Mouse (Mus musculus) heart, postnatal 36 days (tissue): ENCODE measurements around the gene Atp6v1a. TPM values are rescaled to one million over a fixed set of nuclear protein-coding genes. Genes with fewer than 3 reads are reported as not detected.
A peak's percentile ranks its signal among the peaks of the same experiment; 100 is the strongest.

ENCODE experiments used
- DNase-seq, 2 experiments: peaks; one replicate each; pipeline ENCODE4 v3.0.0; 2021 to 2022
- intact Hi-C: fragments of 180-260 bp; cut with DNase I; formaldehyde crosslinking; loops from one replicate; pipeline ENCODE4 v1.15.1; 2025
- total RNA-seq, 2 experiments: library from RNA; stranded (reverse); gene quantifications; 2 replicates each; pipeline ENCODE4 v1.2.3; 2021

The Atp6v1a gene
- total RNA-seq, 2 experiments from 2014 or later = 27.5 to 27.6 TPM

- intact Hi-C loops = no loop called here
- DNase-seq = peak; percentile 83 to 90
Observed at GRCm38 (mm10) chr16:44138979-44139535, 448 bp downstream of the Atp6v1a start.

- intact Hi-C loops = no loop called here
Observed at GRCm38 (mm10) chr16:44138377-44138978, 1.0 kb downstream of the Atp6v1a start.

GRCm38 (mm10) chr16:44136511-44137021 lies 2.9 kb downstream of the Atp6v1a start:
- intact Hi-C loops = no loop called here
- no peak for DNase-seq

More at GRCm38 (mm10) chr16:44138377-44138978, 1.0 kb downstream of the Atp6v1a start:
- peak in 1 of 2 experiments; percentile 19 for DNase-seq

GRCm38 (mm10) chr16:44133187-44133586 lies 6.3 kb downstream of the Atp6v1a start:
- intact Hi-C loops = no loop called here

GRCm38 (mm10) chr16:44132300-44132699 lies 7.2 kb downstream of the Atp6v1a start:
- no peak for DNase-seq
- intact Hi-C loops = no loop called here

More at GRCm38 (mm10) chr16:44133187-44133586, 6.3 kb downstream of the Atp6v1a start:
- no peak for DNase-seq

GRCm38 (mm10) chr16:44126437-44126836 lies 13.1 kb downstream of the Atp6v1a start:
- intact Hi-C loops = no loop called here
- no peak for DNase-seq

- DNase-seq = no peak
- intact Hi-C loops = no loop called here
Observed at GRCm38 (mm10) chr16:44125436-44125835, 14.1 kb downstream of the Atp6v1a start.

- DNase-seq = no peak
- intact Hi-C loops = no loop called here
Observed at GRCm38 (mm10) chr16:44124713-44125112, 14.8 kb downstream of the Atp6v1a start.

GRCm38 (mm10) chr16:44123786-44124185 lies 15.7 kb downstream of the Atp6v1a start:
- DNase-seq = no peak
- intact Hi-C loops = no loop called here

- no peak for DNase-seq
- intact Hi-C loops = no loop called here
Observed at GRCm38 (mm10) chr16:44122982-44123725, 16.4 kb downstream of the Atp6v1a start.

GRCm38 (mm10) chr16:44122574-44122973 lies 16.9 kb downstream of the Atp6v1a start:
- intact Hi-C loops = no loop called here
- DNase-seq = no peak

- intact Hi-C loops = no loop called here
- DNase-seq = no peak
Observed at GRCm38 (mm10) chr16:44122122-44122521, 17.4 kb downstream of the Atp6v1a start.

GRCm38 (mm10) chr16:44119753-44120501 lies 19.6 kb downstream of the Atp6v1a start:
- intact Hi-C loops = no loop called here
- no peak for DNase-seq

GRCm38 (mm10) chr16:44109002-44109401 lies 30.5 kb downstream of the Atp6v1a start:
- intact Hi-C loops = no loop called here
- no peak for DNase-seq

GRCm38 (mm10) chr16:44105211-44105610 lies 34.3 kb downstream of the Atp6v1a start:
- intact Hi-C loops = no loop called here
- DNase-seq = no peak

GRCm38 (mm10) chr16:44103806-44104766 lies 35.4 kb downstream of the Atp6v1a start:
- intact Hi-C loops = no loop called here
- no peak for DNase-seq

GRCm38 (mm10) chr16:44102925-44103324 lies 36.6 kb downstream of the Atp6v1a start:
- intact Hi-C loops = no loop called here
- no peak for DNase-seq

- intact Hi-C loops = no loop called here
- no peak for DNase-seq
Observed at GRCm38 (mm10) chr16:44101181-44101710, 38.3 kb downstream of the Atp6v1a start.

GRCm38 (mm10) chr16:44099377-44099776 lies 40.1 kb downstream of the Atp6v1a start:
- intact Hi-C loops = no loop called here
- no peak for DNase-seq
